Mouse (Mus musculus) heart, postnatal 0 days (tissue): ENCODE data around the gene Gm11569. TPM values are rescaled to one million over a fixed set of nuclear protein-coding genes. Genes with fewer than 3 reads are reported as not detected.
"Not testable (repeated sequence)": the region's sequence is repeated elsewhere in the genome, so short reads cannot be mapped to it uniquely, and the experiment has no call there.

Experiments
- ATAC-seq: fragments of 200-750 bp; cut with Nextera tagmentation; 2 replicates; pipeline ENCODE4 v1.8.0; 2017; ENCODE audit warnings: low read depth, moderate number of reproducible peaks, moderate library complexity; ENCODE audit not compliant: insufficient read depth
- DNase-seq: peaks from one replicate; pipeline ENCODE4 v3.0.0-alpha.2; 2016; ENCODE audit warnings: low spot score
- H3K27ac ChIP-seq: fragments of 300-500 bp; sonication (generic); 2 replicates; pipeline ENCODE4 v1.5.1; 2014; ENCODE audit warnings: low read depth, mild to moderate bottlenecking
- H3K27me3 ChIP-seq: fragments of 300-500 bp; sonication (generic); 2 replicates; pipeline ENCODE4 v1.6.1; 2014; ENCODE audit warnings: low read length, mixed read lengths; ENCODE audit not compliant: control insufficient read depth, insufficient read depth
- H3K36me3 ChIP-seq: fragments of 300-500 bp; sonication (generic); replicated peaks from 2 replicates; pipeline ENCODE4 v1.6.1; 2014; ENCODE audit warnings: low read length, mixed read lengths; ENCODE audit not compliant: control insufficient read depth, insufficient read depth
- H3K4me1 ChIP-seq: fragments of 300-500 bp; sonication (generic); 2 replicates; pipeline ENCODE4 v1.6.1; 2014; ENCODE audit warnings: antibody characterized with exemption; ENCODE audit not compliant: control insufficient read depth, insufficient read depth
- H3K4me2 ChIP-seq: fragments of 300-500 bp; sonication (generic); 2 replicates; pipeline ENCODE4 v1.6.1; 2014; ENCODE audit warnings: low read depth, mild to moderate bottlenecking, low read length, moderate library complexity
- H3K4me3 ChIP-seq: fragments of 300-500 bp; sonication (generic); 2 replicates; pipeline ENCODE4 v1.5.1; 2014; ENCODE audit warnings: low read depth, low read length
- H3K9ac ChIP-seq: fragments of 300-500 bp; sonication (generic); replicated peaks from 2 replicates; pipeline ENCODE4 v1.6.1; 2014; ENCODE audit warnings: low read depth, low read length, mixed read lengths
- H3K9me3 ChIP-seq: fragments of 300-500 bp; sonication (generic); replicated peaks from 2 replicates; pipeline ENCODE4 v1.6.1; 2016; ENCODE audit warnings: low read length; ENCODE audit not compliant: control insufficient read depth
- CTCF ChIP-seq: IDR thresholded peaks from 2 replicates; pipeline ENCODE4 v1.5.1; 2016; ENCODE audit warnings: antibody characterized with exemption, control low read depth, low read depth
- EP300 ChIP-seq: IDR thresholded peaks from 2 replicates; pipeline ENCODE4 v1.6.1; 2016; ENCODE audit warnings: antibody characterized with exemption, low read depth
- WGBS: fragments of 180-500 bp; shearing (Covaris S2); extraction: QIAGEN DNeasy Blood & Tissue Kit; methylation state at CpG from one replicate; pipeline ENCODE4 v1.1.7; 2014; 5-methylcytosine and 5-hydroxymethylcytosine counted together
- polyA plus RNA-seq: library from polyadenylated mRNA; unstranded; fragments of >200 nt; fragmentation: Nextera tagmentation; extraction: Ambion mirVana; gene quantifications from 2 replicates; pipeline ENCODE4 v1.2.1, GENCODE M21; 2015
- total RNA-seq: library from RNA; depleted of rRNA; stranded (reverse); fragments of >200 nt; gene quantifications from 2 replicates; pipeline ENCODE4 v1.2.3, GENCODE M21; 2014; ENCODE audit warnings: low replicate concordance

The Gm11569 gene
- total and polyA plus RNA-seq, 2 experiments from 2014 or later, result not detected

DNA sequence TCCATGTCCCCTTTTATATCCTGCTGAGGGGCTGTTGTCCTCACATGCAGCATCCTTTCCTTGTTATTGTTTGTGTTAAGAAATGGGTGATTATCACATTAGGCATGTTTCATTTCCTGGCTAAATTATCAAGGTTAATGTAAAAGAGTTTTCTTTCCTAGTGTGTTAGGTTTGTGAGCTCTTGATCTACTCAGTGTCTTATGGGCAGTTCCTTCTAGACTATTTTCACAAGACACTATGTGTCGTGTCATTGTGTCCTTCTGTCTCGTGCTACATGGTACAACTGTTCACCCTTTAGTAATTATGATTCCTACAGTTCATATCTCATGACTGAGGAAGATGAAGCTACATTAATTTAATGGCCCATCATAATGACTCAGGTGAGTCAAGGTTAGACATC lies 5.4 kb downstream of the Gm11569 start, which contains the start of gene Gm11596:
TSS of gene Gm11596 (minus strand) at position 101 of the 400 bp plus-strand sequence.
- DNase-seq (no peak), ATAC-seq (no peak)
- Histone ChIP-seq H3K36me3 (no peaks in the 10 kb centered on the region), H3K9ac (no peak within 1 kb of the TSS), H3K4me1 (no peaks in the 10 kb centered on the region), H3K4me3 (no peak within 1 kb of the TSS), H3K9me3 (no peaks in the 10 kb centered on the region), H3K27ac (no peak within 1 kb of the TSS), H3K4me2 (no peak within 1 kb of the TSS), H3K27me3 (no peaks in the 10 kb centered on the region)
- 60% methylated on average over 2 of the region's 2 CpGs for WGBS
- TF ChIP-seq CTCF (no peak), EP300 (no peak)

DNA sequence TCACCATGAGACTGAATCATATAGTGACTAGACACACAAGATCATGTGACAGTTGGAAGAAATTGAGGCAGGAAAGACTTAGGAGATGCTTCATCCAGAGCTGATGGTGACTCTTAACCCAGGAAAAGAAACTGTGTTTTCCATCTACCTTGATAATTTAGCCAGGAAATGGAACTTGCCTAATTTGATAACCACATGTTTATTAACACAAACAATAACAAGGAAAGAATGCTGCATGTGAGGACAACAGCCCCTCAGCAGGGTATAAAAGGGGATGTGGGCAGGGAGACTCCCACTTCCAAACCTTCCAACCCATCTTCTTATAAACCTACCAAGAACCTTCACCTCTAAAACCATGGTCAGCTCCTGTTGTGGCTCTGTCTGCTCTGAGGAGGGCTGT lies 13.8 kb downstream of the Gm11569 start, which contains the start of gene Krtap4-9:
TSS of gene Krtap4-9 (plus strand) at position 301 of the 400 bp plus-strand sequence.
- not testable (repeated sequence) for H3K27me3 ChIP-seq, H3K4me2 ChIP-seq, DNase-seq, H3K4me3 ChIP-seq, H3K36me3 ChIP-seq, H3K27ac ChIP-seq, ATAC-seq, H3K9me3 ChIP-seq, H3K9ac ChIP-seq, H3K4me1 ChIP-seq

GRCm38 (mm10) chr11:99780604-99781003 lies 18.1 kb downstream of the Gm11569 start, which contains the start of gene Krtap4-8:
TSS of gene Krtap4-8 (minus strand) at chr11:99780704.
- no peaks in the 10 kb centered on the region for H3K36me3 ChIP-seq
- TF ChIP-seq CTCF, result no peak
- TF ChIP-seq EP300, result no peak
- ATAC-seq, result no peak
- H3K9ac ChIP-seq, result no peak within 1 kb of the TSS
- no peak for DNase-seq
- H3K4me2 ChIP-seq, result no peak within 1 kb of the TSS
- no peak within 1 kb of the TSS for H3K27ac ChIP-seq
- H3K4me1 ChIP-seq, result no peaks in the 10 kb centered on the region
- no peak within 1 kb of the TSS for H3K4me3 ChIP-seq
- no peaks in the 10 kb centered on the region for H3K27me3 ChIP-seq
- WGBS, result 89% methylated on average over 2 of the region's 2 CpGs
- no peaks in the 10 kb centered on the region for H3K9me3 ChIP-seq

- WGBS, result 67% methylated on average over 7 of the region's 7 CpGs
- TF ChIP-seq CTCF, result no peak
- TF ChIP-seq EP300, result no peak
- H3K4me2 ChIP-seq, result no peak overlapping the region
- H3K9me3 ChIP-seq, result no peaks in the 10 kb centered on the region
- DNase-seq (no peak), ATAC-seq (no peak)
- H3K4me1 ChIP-seq, result no peaks in the 10 kb centered on the region
- H3K27ac ChIP-seq, result no peak overlapping the region
- no peaks in the 10 kb centered on the region for H3K36me3 ChIP-seq
- H3K9ac ChIP-seq, result no peak overlapping the region
- no peaks in the 10 kb centered on the region for H3K27me3 ChIP-seq
- H3K4me3 ChIP-seq, result no peak overlapping the region
Observed at GRCm38 (mm10) chr11:99778401-99778800, 20.3 kb downstream of the Gm11569 start.

DNA sequence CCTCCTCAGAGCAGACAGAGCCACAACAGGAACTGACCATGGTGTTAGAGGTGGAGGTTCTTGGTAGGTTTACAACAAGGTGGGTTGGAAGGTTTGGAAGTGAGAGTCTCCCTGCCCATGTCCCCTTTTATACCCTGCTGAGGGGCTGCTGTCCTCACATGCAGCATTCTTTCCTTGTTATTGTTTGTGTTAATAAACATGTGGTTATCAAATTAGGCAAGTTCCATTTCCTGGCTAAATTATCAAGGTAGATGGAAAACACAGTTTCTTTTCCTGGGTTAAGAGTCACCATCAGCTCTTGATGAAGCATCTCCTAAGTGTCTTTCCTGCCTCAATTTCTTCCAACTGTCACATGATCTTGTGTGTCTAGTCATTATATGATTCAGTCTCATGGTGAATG lies 25.9 kb downstream of the Gm11569 start, which contains the start of gene Gm11595:
TSS of gene Gm11595 (minus strand) at position 101 of the 400 bp plus-strand sequence.
- not testable (repeated sequence) for H3K27ac ChIP-seq, ATAC-seq, H3K9me3 ChIP-seq, DNase-seq, H3K9ac ChIP-seq, H3K27me3 ChIP-seq, H3K4me3 ChIP-seq, H3K4me2 ChIP-seq, H3K36me3 ChIP-seq, H3K4me1 ChIP-seq

- 63% methylated on average over 2 of the region's 2 CpGs for WGBS
- TF ChIP-seq EP300 (no peak), CTCF (no peak)
Observed at GRCm38 (mm10) chr11:99768410-99768809, 30.3 kb downstream of the Gm11569 start.

More at GRCm38 (mm10) chr11:99768410-99768809, 30.3 kb downstream of the Gm11569 start:
- Histone ChIP-seq H3K27me3 (no peaks in the 10 kb centered on the region), H3K9ac (no peak overlapping the region), H3K4me3 (no peak overlapping the region), H3K36me3 (no peaks in the 10 kb centered on the region), H3K27ac (no peak overlapping the region), H3K9me3 (no peaks in the 10 kb centered on the region), H3K4me1 (no peaks in the 10 kb centered on the region), H3K4me2 (no peak overlapping the region)
- ATAC-seq, result no peak
- DNase-seq, result no peak
